8 mouse cellular contexts compared by ENCODE assay signal in genomic region chr10:119453431-119454105, GRCm38 (mm10). TPM values are rescaled to one million over a fixed set of nuclear protein-coding genes. Genes with fewer than 3 reads are reported as not detected.
A peak's percentile ranks its signal among the peaks of the same experiment; 100 is the strongest.
DNase-seq lines count a peak whose midpoint lies in the region; ATAC-seq lines count a peak whose summit lies in the region.

TSS of gene Grip1 (plus strand) at chr10:119453830.

- H3K4me1 ChIP-seq in megakaryocyte, embryonic 14.5 days, result peaks cover 28% of the 10 kb centered on the region
- H3K4me1 ChIP-seq in kidney, embryonic 14.5 days (ENCODE audit: control insufficient read depth, insufficient read depth, low read length), result peaks cover 13% of the 10 kb centered on the region; the same call in 1 of the 2 replicates

- H3K9ac ChIP-seq in kidney, embryonic 14.5 days (ENCODE audit: low read depth, low read length), result peak within 1 kb of the TSS; percentile 79

- DNase-seq in cerebellum, adult 8-10 months, result peak; percentile 15
- DNase-seq in liver, result peak; percentile 40
- DNase-seq in neural tube, embryonic 10.5 days (ENCODE audit: extremely low spot score, low spot score), result peak; percentile 82
- no peak for DNase-seq in natural killer cell, adult 2 months (ENCODE audit: low spot score in 2 of 2)

- ATAC-seq in megakaryocyte, adult 5-6 weeks (ENCODE audit: poor library complexity, severe bottlenecking), result no peak
- ATAC-seq in frontal cortex, adult (ENCODE audit: low TSS enrichment), result peak; percentile 70
- peak; percentile 90 for ATAC-seq in kidney, embryonic 14.5 days (ENCODE audit: low FRiP score, low TSS enrichment)

- H3K4me3 ChIP-seq in megakaryocyte, embryonic 14.5 days (replicated peaks), result peak within 1 kb of the TSS; percentile 87
- peak within 1 kb of the TSS; percentile 75 for H3K4me3 ChIP-seq in kidney, embryonic 14.5 days (ENCODE audit: low read length)

- peaks cover 19% of the 10 kb centered on the region for H3K9me3 ChIP-seq in megakaryocyte, embryonic 14.5 days
- no peaks in the 10 kb centered on the region for H3K9me3 ChIP-seq in kidney, embryonic 14.5 days (ENCODE audit: control insufficient read depth, low read length)

- peaks cover 69% of the 10 kb centered on the region for H3K27me3 ChIP-seq in megakaryocyte, embryonic 14.5 days (replicated peaks)
- H3K27me3 ChIP-seq in kidney, embryonic 14.5 days (ENCODE audit: control insufficient read depth, insufficient read depth, low read length), result no peaks in the 10 kb centered on the region; the same call in 1 of the 2 replicates

- WGBS in kidney, embryonic 14.5 days, result under 1% methylated on average over 42 of the region's 84 CpGs

- H3K36me3 ChIP-seq in megakaryocyte, embryonic 14.5 days (replicated peaks; ENCODE audit: low read length), result no peaks in the 10 kb centered on the region
- H3K36me3 ChIP-seq in kidney, embryonic 14.5 days (ENCODE audit: control insufficient read depth, insufficient read depth, low read length), result no peaks in the 10 kb centered on the region

- H3K4me2 ChIP-seq in kidney, embryonic 14.5 days (replicated peaks; ENCODE audit: low read depth, low read length), result peak within 1 kb of the TSS; percentile 96

- H3K27ac ChIP-seq in kidney, embryonic 14.5 days (ENCODE audit: low read depth, low read length), result peak within 1 kb of the TSS; percentile 59; the same call in 1 of the 2 replicates

RNA-seq across cellular contexts. Expression of gene Grip1, which starts in this region (rescaled TPM):
- polyA plus RNA-seq in megakaryocyte, embryonic 14.5 days (2012; ENCODE audit: insufficient read depth, low replicate concordance), result 0.08 TPM in 1 of 2 replicates, not detected in the other
- total RNA-seq in megakaryocyte, adult 5-6 weeks (2015), result not detected in 2 replicates
- total RNA-seq in megakaryocyte, adult 5-6 weeks (2017), result not detected in 2 replicates
- 5.3 and 5.4 TPM in 2 replicates for polyA plus RNA-seq in kidney, embryonic 14.5 days (2014; fragmentation: Nextera tagmentation; extraction: Ambion mirVana)

Comparison
In these comparisons a context has a peak if more than half of its experiments do, and no peak if none do; other contexts are left out.
1. DNase-seq: peak in cerebellum, adult 8-10 months (single experiment), liver (single experiment) and neural tube, embryonic 10.5 days (single experiment); none in natural killer cell, adult 2 months (0 of 2).